Mouse (Mus musculus) stomach, embryonic 14.5 days (tissue): ENCODE results near the gene Xrn1. TPM values are rescaled to one million over a fixed set of nuclear protein-coding genes. Genes with fewer than 3 reads are reported as not detected.

Source experiments
- ATAC-seq: fragments of 200-750 bp; cut with Nextera tagmentation; 2 replicates; pipeline ENCODE4 v1.8.0; 2017; ENCODE audit warnings: low read depth, moderate TSS enrichment; ENCODE audit not compliant: insufficient number of reproducible peaks, insufficient read depth, low FRiP score
- H3K27ac ChIP-seq: fragments of 300-500 bp; sonication (generic); 2 replicates; pipeline ENCODE4 v1.5.1; 2014; ENCODE audit warnings: mild to moderate bottlenecking, low read length, moderate library complexity, mixed read lengths
- H3K27me3 ChIP-seq: fragments of 300-500 bp; sonication (generic); 2 replicates; pipeline ENCODE4 v1.6.1; 2014; ENCODE audit warnings: low read length, control low read depth, mixed read lengths; ENCODE audit not compliant: control insufficient read depth, insufficient read depth
- H3K36me3 ChIP-seq: fragments of 300-500 bp; sonication (generic); 2 replicates; pipeline ENCODE4 v1.6.1; 2014; ENCODE audit warnings: mild to moderate bottlenecking, control low read depth, low read length, moderate library complexity, mixed read lengths; ENCODE audit not compliant: control insufficient read depth, insufficient read depth
- H3K4me1 ChIP-seq: fragments of 300-500 bp; sonication (generic); 2 replicates; pipeline ENCODE4 v1.6.1; 2014; ENCODE audit warnings: low read length, control low read depth, mixed read lengths; ENCODE audit not compliant: control insufficient read depth, insufficient read depth
- H3K4me2 ChIP-seq: fragments of 300-500 bp; sonication (generic); replicated peaks from 2 replicates; pipeline ENCODE4 v1.6.1; 2014; ENCODE audit warnings: low read depth, low read length, control low read depth
- H3K4me3 ChIP-seq: fragments of 300-500 bp; sonication (generic); 2 replicates; pipeline ENCODE4 v1.5.1; 2014; ENCODE audit warnings: low read depth, low read length, control low read depth
- H3K9ac ChIP-seq: fragments of 300-500 bp; sonication (generic); replicated peaks from 2 replicates; pipeline ENCODE4 v1.6.1; 2014; ENCODE audit warnings: low read depth, mild to moderate bottlenecking, control low read depth, low read length, moderate library complexity, mixed read lengths
- H3K9me3 ChIP-seq: fragments of 300-500 bp; sonication (generic); 2 replicates; pipeline ENCODE4 v1.6.1; 2016; ENCODE audit warnings: low read depth, low read length, control low read depth; ENCODE audit not compliant: control insufficient read depth
- WGBS: fragments of 180-500 bp; shearing (Covaris S2); extraction: QIAGEN DNeasy Blood & Tissue Kit; methylation state at CpG from one replicate; pipeline ENCODE4 v1.1.7; 2014; 5-methylcytosine and 5-hydroxymethylcytosine counted together
- polyA plus RNA-seq: library from polyadenylated mRNA; unstranded; fragments of >200 nt; fragmentation: Nextera tagmentation; extraction: Ambion mirVana; gene quantifications from 2 replicates; pipeline ENCODE4 v1.2.1, GENCODE M21; 2014

Gene Xrn1
- polyA plus RNA-seq, 1 experiment from 2014 or later = 30.7 TPM

DNA sequence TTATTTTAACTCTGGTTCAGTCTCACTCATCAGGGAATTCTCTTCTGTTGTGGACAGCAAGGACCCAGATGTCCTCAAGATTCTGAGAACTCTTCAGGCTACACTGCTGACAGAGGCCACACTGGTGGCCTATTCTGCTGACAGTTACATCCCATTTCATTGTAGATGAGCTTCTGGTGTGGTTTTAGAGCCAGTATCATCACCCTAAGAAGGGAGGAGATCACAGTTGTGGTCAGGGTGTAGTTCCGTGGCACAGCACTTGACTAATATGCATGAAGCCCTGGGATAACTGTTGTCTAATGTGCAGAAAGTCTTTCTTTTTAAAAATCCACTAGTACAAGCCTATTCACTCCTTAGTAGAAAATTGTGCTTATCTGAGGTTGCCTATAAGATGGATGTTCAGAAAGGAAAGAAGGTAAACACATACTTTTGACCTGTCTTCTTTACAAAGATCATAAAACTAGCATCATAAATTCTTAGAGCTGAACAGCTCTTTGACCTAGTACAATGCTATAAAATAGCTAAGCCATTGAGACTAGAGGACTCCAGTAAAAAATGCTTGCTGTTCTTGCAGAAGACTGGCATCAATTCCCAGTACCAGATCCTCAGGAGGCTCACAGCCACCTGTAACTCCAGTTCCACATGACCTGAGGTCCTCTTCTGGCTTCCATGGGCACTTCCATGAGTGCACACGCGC lies 5.3 kb downstream of the Xrn1 start:
- Histone ChIP-seq H3K4me2 (no peak overlapping the region), H3K36me3 (peaks cover 3% of the 10 kb centered on the region; the same call in 1 of the 2 replicates), H3K9ac (no peak overlapping the region), H3K9me3 (no peaks in the 10 kb centered on the region), H3K4me3 (no peak overlapping the region), H3K27me3 (no peaks in the 10 kb centered on the region), H3K27ac (no peak overlapping the region), H3K4me1 (no peaks in the 10 kb centered on the region)
- 91% methylated on average over 3 of the region's 3 CpGs for WGBS
- no peak for ATAC-seq

DNA sequence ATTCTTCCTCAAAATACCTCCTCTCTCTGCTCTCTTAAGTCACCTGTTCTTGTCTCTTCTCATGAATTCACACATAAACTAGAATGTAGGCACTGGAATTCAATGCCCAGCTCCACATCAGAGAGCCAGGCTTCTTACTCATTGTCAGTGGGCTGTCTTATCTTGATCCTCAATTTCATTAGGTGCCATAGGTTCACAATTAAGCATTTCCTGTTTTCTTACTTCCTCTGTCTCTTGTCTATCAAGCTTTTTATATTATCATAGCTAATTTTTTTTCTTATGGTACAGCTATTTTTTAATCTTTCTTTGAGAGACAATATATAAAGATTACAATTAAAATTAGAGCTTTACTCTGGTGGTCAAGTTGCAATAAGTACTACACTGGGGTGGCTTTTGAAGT lies 6.5 kb downstream of the Xrn1 start:
- H3K27ac ChIP-seq = no peak overlapping the region
- H3K4me2 ChIP-seq = no peak overlapping the region
- no peaks in the 10 kb centered on the region for H3K4me1 ChIP-seq
- H3K9ac ChIP-seq = no peak overlapping the region
- H3K9me3 ChIP-seq = no peaks in the 10 kb centered on the region
- ATAC-seq = no peak
- peaks cover 3% of the 10 kb centered on the region; the same call in 1 of the 2 replicates for H3K36me3 ChIP-seq
- H3K27me3 ChIP-seq = no peaks in the 10 kb centered on the region
- H3K4me3 ChIP-seq = no peak overlapping the region

DNA sequence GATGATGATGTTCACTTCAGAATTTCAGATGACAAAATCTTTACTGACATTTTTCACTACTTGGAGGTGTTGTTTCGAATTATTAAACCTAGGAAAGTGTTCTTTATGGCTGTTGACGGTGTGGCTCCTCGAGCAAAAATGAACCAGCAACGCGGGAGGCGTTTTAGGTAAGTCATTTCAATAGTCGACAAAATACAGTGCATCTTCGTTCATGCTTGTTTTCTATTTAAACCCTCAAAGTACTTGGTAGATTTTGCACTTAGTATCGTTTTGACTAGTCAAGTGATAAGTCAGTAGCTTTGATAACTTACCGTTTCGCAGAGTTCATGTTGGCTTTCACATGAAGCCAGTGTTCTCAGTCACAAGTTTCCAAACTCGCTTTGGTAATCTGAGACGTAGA lies 9.5 kb downstream of the Xrn1 start:
- H3K4me2 ChIP-seq = no peak overlapping the region

DNA sequence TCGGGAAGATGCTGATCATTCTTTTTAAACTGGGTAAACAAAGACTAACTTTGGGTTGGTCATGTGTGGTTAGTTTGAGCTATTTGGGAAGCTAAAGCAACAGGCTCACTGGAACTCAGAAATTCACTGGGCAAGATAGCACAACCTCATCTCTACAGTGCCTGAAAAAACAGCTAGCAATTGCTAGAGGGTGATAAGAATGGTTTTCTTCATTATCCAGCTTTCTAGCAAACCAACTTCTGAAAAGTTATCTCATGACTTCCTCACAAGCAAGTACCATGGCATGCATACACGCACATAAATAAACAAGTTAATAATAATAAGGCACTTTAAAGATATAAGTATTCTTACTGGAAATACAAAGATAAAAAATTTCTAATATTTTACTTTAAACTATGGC lies 23.7 kb downstream of the Xrn1 start:
- Histone ChIP-seq H3K9me3 (no peaks in the 10 kb centered on the region), H3K9ac (no peak overlapping the region), H3K4me3 (no peak overlapping the region), H3K27me3 (no peaks in the 10 kb centered on the region), H3K27ac (no peak overlapping the region), H3K4me2 (no peak overlapping the region), H3K4me1 (no peaks in the 10 kb centered on the region), H3K36me3 (peaks cover 47% of the 10 kb centered on the region)
- WGBS = 74% methylated on average over 2 of the region's 2 CpGs
- ATAC-seq = no peak

More for the DNA sequence above, 9.5 kb downstream of the Xrn1 start:
- Histone ChIP-seq H3K27ac (no peak overlapping the region), H3K4me3 (no peak overlapping the region), H3K36me3 (peaks cover 10% of the 10 kb centered on the region; the same call in 1 of the 2 replicates), H3K4me1 (no peaks in the 10 kb centered on the region), H3K27me3 (no peaks in the 10 kb centered on the region), H3K9me3 (no peaks in the 10 kb centered on the region), H3K9ac (no peak overlapping the region)
- ATAC-seq = no peak
- 95% methylated on average over 13 of the region's 13 CpGs for WGBS

DNA sequence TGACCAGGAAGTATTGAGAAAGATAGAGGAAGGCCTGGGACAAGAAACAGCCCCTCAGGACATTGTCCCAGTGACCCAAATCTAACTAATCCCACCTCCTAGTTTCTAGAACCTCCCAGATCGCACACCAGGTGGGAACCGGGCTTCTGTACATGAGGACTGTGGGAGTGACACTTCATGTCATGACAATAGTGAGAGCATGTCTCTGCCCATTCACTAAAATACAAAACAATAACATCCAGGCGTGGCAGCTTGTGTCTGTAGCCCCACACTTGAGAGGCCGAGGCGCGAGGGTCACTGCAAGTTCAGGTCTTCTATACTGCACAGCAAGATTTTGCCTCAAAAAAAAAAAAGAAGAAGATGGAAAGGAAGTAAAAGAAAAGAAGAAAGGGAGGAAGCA lies 25.3 kb downstream of the Xrn1 start:
- H3K27ac ChIP-seq = no peak overlapping the region
- H3K4me2 ChIP-seq = no peak overlapping the region
- peaks cover 43% of the 10 kb centered on the region for H3K36me3 ChIP-seq
- no peaks in the 10 kb centered on the region for H3K9me3 ChIP-seq
- H3K4me1 ChIP-seq = no peaks in the 10 kb centered on the region
- H3K4me3 ChIP-seq = no peak overlapping the region
- ATAC-seq = no peak
- no peak overlapping the region for H3K9ac ChIP-seq
- no peaks in the 10 kb centered on the region for H3K27me3 ChIP-seq
- 90% methylated on average over 6 of the region's 6 CpGs for WGBS

DNA sequence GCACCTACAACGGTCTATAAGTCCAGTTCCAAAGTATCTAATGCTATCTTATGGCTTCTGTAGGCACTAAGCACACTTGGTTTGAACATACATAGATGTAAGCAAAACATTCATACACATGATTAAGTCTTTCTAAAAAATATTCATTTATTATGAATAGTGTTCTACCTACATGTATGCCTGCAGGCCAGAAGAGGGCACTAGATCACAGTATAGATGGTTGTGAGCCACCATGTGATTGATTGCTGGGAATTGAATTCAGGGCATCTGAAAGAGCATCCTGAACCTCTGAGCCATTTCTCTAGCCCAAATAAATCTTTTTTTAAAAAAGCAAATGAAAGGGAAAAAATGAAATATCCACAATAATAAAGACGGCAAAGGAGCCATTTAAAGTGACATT lies 37.7 kb downstream of the Xrn1 start:
- WGBS = 91% methylated on average over 2 of the region's 2 CpGs
- H3K9me3 ChIP-seq = no peaks in the 10 kb centered on the region; the same call in 1 of the 2 replicates

DNA sequence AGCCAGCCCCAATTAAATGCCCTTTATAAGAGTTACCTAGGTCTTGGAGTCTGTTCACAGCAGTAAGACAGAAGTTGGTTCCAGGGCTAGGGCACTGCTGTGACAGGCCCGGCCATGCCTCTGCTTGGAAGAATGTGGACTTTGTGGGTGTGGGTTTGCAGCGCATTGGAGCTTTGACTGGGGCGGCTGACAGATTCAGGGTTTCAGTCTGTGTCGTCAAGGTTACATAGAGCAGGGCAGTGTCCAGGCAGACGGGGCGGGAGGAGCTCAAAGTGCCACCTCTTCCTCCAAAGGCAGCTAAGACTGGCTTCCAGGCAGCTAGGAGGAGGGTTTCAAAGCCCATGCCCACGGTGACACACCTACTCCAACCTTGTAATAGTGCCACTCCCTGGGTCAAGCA lies 49.9 kb downstream of the Xrn1 start:
- H3K9ac ChIP-seq = no peak overlapping the region
- H3K27me3 ChIP-seq = no peaks in the 10 kb centered on the region
- H3K4me2 ChIP-seq = no peak overlapping the region
- H3K4me1 ChIP-seq = no peaks in the 10 kb centered on the region
- WGBS = 76% methylated on average over 7 of the region's 7 CpGs
- H3K27ac ChIP-seq = no peak overlapping the region
- H3K9me3 ChIP-seq = no peaks in the 10 kb centered on the region
- peaks cover 75% of the 10 kb centered on the region for H3K36me3 ChIP-seq
- no peak overlapping the region for H3K4me3 ChIP-seq
- peak; percentile 80 for ATAC-seq

More for the DNA sequence above, 37.7 kb downstream of the Xrn1 start:
- H3K36me3 ChIP-seq = peaks cover 38% of the 10 kb centered on the region
- H3K9ac ChIP-seq = no peak overlapping the region
- H3K4me3 ChIP-seq = no peak overlapping the region
- no peak overlapping the region for H3K27ac ChIP-seq
- no peak overlapping the region for H3K4me2 ChIP-seq
- H3K4me1 ChIP-seq = no peaks in the 10 kb centered on the region
- no peak for ATAC-seq
- no peaks in the 10 kb centered on the region for H3K27me3 ChIP-seq

DNA sequence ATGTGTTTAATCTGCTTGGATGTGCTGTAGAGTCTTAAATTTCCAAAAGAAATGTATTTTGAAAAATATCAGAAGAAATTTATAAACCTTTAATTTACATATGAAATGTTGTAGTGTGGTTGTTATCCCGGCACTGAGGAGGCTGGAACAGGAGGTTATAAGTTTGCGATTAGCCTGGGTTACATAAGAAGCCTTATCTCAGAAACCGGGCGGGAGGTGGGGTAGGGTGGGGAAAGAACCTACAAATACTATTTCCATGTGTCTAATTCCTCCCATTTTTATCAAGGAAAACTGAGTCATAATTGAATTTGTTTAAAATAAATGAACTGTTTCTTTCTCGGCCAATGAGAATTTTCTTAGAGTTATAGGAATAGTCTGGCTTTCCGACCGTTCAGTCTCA lies 56.1 kb downstream of the Xrn1 start:
- H3K4me3 ChIP-seq = no peak overlapping the region
- 88% methylated on average over 7 of the region's 7 CpGs for WGBS
- ATAC-seq = no peak
- H3K4me2 ChIP-seq = no peak overlapping the region
- no peaks in the 10 kb centered on the region for H3K27me3 ChIP-seq
- H3K9me3 ChIP-seq = no peaks in the 10 kb centered on the region
- H3K27ac ChIP-seq = no peak overlapping the region
- H3K4me1 ChIP-seq = no peaks in the 10 kb centered on the region
- H3K9ac ChIP-seq = no peak overlapping the region
- H3K36me3 ChIP-seq = peaks cover 49% of the 10 kb centered on the region

DNA sequence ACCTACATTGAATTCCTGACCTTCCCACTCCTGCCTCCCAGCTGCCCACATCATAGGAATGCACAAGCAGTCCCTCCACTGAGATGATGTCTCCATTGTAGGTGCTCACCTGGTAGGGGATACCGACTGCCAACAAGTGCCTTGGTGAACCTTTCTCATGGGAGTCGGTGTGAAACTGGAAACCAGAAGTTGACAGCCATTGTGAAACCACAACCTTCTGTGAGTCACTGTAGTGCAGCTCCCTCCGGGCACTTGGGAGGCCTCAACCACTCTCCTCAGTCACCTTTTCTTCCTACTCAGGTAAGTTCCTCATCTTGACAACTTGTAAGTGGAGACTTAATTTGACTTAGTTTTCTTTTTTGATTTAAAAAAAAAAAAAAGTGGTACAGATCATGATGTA lies 69.4 kb downstream of the Xrn1 start:
- no peak overlapping the region for H3K4me3 ChIP-seq
- H3K27ac ChIP-seq = no peak overlapping the region
- ATAC-seq = no peak
- no peaks in the 10 kb centered on the region for H3K4me1 ChIP-seq
- H3K9ac ChIP-seq = no peak overlapping the region
- WGBS = 89% methylated on average over 3 of the region's 3 CpGs
- no peak overlapping the region for H3K4me2 ChIP-seq
- no peaks in the 10 kb centered on the region for H3K27me3 ChIP-seq
- no peaks in the 10 kb centered on the region for H3K9me3 ChIP-seq
- H3K36me3 ChIP-seq = peaks cover 47% of the 10 kb centered on the region
